Mouse (Mus musculus): Measurements from ENCODE around the gene Cyp2w1. TPM values are rescaled to one million over a fixed set of nuclear protein-coding genes. Genes with fewer than 3 reads are reported as not detected.
A peak's percentile ranks its signal among the peaks of the same experiment; 100 is the strongest.

The Cyp2w1 gene
- total and polyA plus RNA-seq, 2 experiments from 2014 or later, result not detected

- WGBS, result 77% methylated on average over 10 of the region's 10 CpGs
- no peak for ATAC-seq (ENCODE audit: low FRiP score)
Measured at GRCm38 (mm10) chr5:139384531-139384930, 32.1 kb downstream of the Cyp2w1 start.

GRCm38 (mm10) chr5:139386047-139386446 is 33.6 kb downstream of the Cyp2w1 start:
- no peaks in the 10 kb centered on the region for H3K9me3 ChIP-seq (ENCODE audit: low read length)
- no peak overlapping the region for H3K4me3 ChIP-seq (ENCODE audit: low read depth, low read length)
- H3K36me3 ChIP-seq (ENCODE audit: insufficient read depth, low read length), result peaks cover 4% of the 10 kb centered on the region; the same call in 1 of the 2 replicates
- no peaks in the 10 kb centered on the region for H3K4me1 ChIP-seq (ENCODE audit: insufficient read depth, low read length)
- DNase-seq (ENCODE audit: low spot score) (no peak), ATAC-seq (ENCODE audit: low FRiP score) (no peak)
- no peak for TF ChIP-seq CTCF (IDR thresholded peaks at IDR 0.05)
- no peak overlapping the region for H3K4me2 ChIP-seq (ENCODE audit: low read depth, low read length, poor library complexity, severe bottlenecking)
- H3K9ac ChIP-seq (replicated peaks; ENCODE audit: low read length, poor library complexity, severe bottlenecking), result no peak overlapping the region
- H3K27ac ChIP-seq (ENCODE audit: low read depth, low read length), result no peak overlapping the region
- H3K27me3 ChIP-seq (ENCODE audit: insufficient read depth, low read length), result no peaks in the 10 kb centered on the region
- 94% methylated on average over 5 of the region's 5 CpGs for WGBS

More at GRCm38 (mm10) chr5:139384531-139384930, 32.1 kb downstream of the Cyp2w1 start:
- H3K27ac ChIP-seq (ENCODE audit: low read depth, low read length), result no peak overlapping the region
- no peaks in the 10 kb centered on the region for H3K9me3 ChIP-seq (ENCODE audit: low read length)
- no peak for DNase-seq (ENCODE audit: low spot score)
- no peaks in the 10 kb centered on the region for H3K27me3 ChIP-seq (ENCODE audit: insufficient read depth, low read length)
- no peaks in the 10 kb centered on the region for H3K4me1 ChIP-seq (ENCODE audit: insufficient read depth, low read length)
- H3K4me2 ChIP-seq (ENCODE audit: low read depth, low read length, poor library complexity, severe bottlenecking), result no peak overlapping the region
- TF ChIP-seq CTCF (IDR thresholded peaks at IDR 0.05), result no peak
- H3K9ac ChIP-seq (replicated peaks; ENCODE audit: low read length, poor library complexity, severe bottlenecking), result 0 out of 2 replicates have a peak overlapping the region, but pooled peaks have one; percentile 19
- peaks cover 4% of the 10 kb centered on the region; the same call in 1 of the 2 replicates for H3K36me3 ChIP-seq (ENCODE audit: insufficient read depth, low read length)
- no peak overlapping the region for H3K4me3 ChIP-seq (ENCODE audit: low read depth, low read length)

- Histone ChIP-seq H3K9ac (replicated peaks; ENCODE audit: low read length, poor library complexity, severe bottlenecking) (no peak overlapping the region), H3K27ac (ENCODE audit: low read depth, low read length) (0 out of 2 replicates have a peak overlapping the region, but pooled peaks have one; percentile 63), H3K4me1 (ENCODE audit: insufficient read depth, low read length) (no peaks in the 10 kb centered on the region; the same call in 1 of the 2 replicates), H3K4me2 (ENCODE audit: low read depth, low read length, poor library complexity, severe bottlenecking) (no peak overlapping the region), H3K36me3 (ENCODE audit: insufficient read depth, low read length) (peaks cover 6% of the 10 kb centered on the region), H3K9me3 (ENCODE audit: low read length) (no peaks in the 10 kb centered on the region), H3K27me3 (ENCODE audit: insufficient read depth, low read length) (no peaks in the 10 kb centered on the region), H3K4me3 (ENCODE audit: low read depth, low read length) (no peak overlapping the region)
- DNase-seq (ENCODE audit: low spot score), result peak; percentile 67
- ATAC-seq (ENCODE audit: low FRiP score), result no peak
- 86% methylated on average over 10 of the region's 10 CpGs for WGBS
- TF ChIP-seq CTCF (IDR thresholded peaks at IDR 0.05), result no peak
Measured at GRCm38 (mm10) chr5:139387329-139388194, 35.1 kb downstream of the Cyp2w1 start.

- Histone ChIP-seq H3K36me3 (ENCODE audit: insufficient read depth, low read length) (peaks cover 7% of the 10 kb centered on the region), H3K4me1 (ENCODE audit: insufficient read depth, low read length) (no peaks in the 10 kb centered on the region; the same call in 1 of the 2 replicates), H3K4me2 (ENCODE audit: low read depth, low read length, poor library complexity, severe bottlenecking) (no peak overlapping the region), H3K9ac (replicated peaks; ENCODE audit: low read length, poor library complexity, severe bottlenecking) (no peak overlapping the region), H3K4me3 (ENCODE audit: low read depth, low read length) (no peak overlapping the region), H3K9me3 (ENCODE audit: low read length) (no peaks in the 10 kb centered on the region), H3K27me3 (ENCODE audit: insufficient read depth, low read length) (no peaks in the 10 kb centered on the region), H3K27ac (ENCODE audit: low read depth, low read length) (peak overlapping the region; percentile 63; the same call in 1 of the 2 replicates)
- DNase-seq (ENCODE audit: low spot score) (no peak), ATAC-seq (ENCODE audit: low FRiP score) (no peak)
- no peak for TF ChIP-seq CTCF (IDR thresholded peaks at IDR 0.05)
- WGBS, result 80% methylated on average over 4 of the region's 4 CpGs
Measured at GRCm38 (mm10) chr5:139388195-139388570, 35.8 kb downstream of the Cyp2w1 start.

- ATAC-seq (ENCODE audit: low FRiP score), result peak; percentile 68
Measured at GRCm38 (mm10) chr5:139388694-139389675, 36.6 kb downstream of the Cyp2w1 start.

More at GRCm38 (mm10) chr5:139388694-139389675, 36.6 kb downstream of the Cyp2w1 start:
- Histone ChIP-seq H3K4me1 (ENCODE audit: insufficient read depth, low read length) (no peaks in the 10 kb centered on the region; the same call in 1 of the 2 replicates), H3K9me3 (ENCODE audit: low read length) (no peaks in the 10 kb centered on the region), H3K36me3 (ENCODE audit: insufficient read depth, low read length) (peaks cover 7% of the 10 kb centered on the region), H3K9ac (replicated peaks; ENCODE audit: low read length, poor library complexity, severe bottlenecking) (no peak overlapping the region), H3K4me2 (ENCODE audit: low read depth, low read length, poor library complexity, severe bottlenecking) (no peak overlapping the region), H3K4me3 (ENCODE audit: low read depth, low read length) (no peak overlapping the region), H3K27ac (ENCODE audit: low read depth, low read length) (peak overlapping the region; percentile 63), H3K27me3 (ENCODE audit: insufficient read depth, low read length) (no peaks in the 10 kb centered on the region)
- TF ChIP-seq CTCF (IDR thresholded peaks at IDR 0.05), result no peak
- peak; percentile 71 for DNase-seq (ENCODE audit: low spot score)
- 67% methylated on average over 17 of the region's 17 CpGs for WGBS

Data from midbrain, postnatal 0 days (tissue).